ENCODE assay signal across 12 mouse cellular contexts in genomic region chr7:24534301-24534700, GRCm38 (mm10). TPM values are rescaled to one million over a fixed set of nuclear protein-coding genes. Genes with fewer than 3 reads are reported as not detected.
A peak's percentile ranks its signal among the peaks of the same experiment; 100 is the strongest.
DNase-seq lines count a peak whose midpoint lies in the region; ATAC-seq and TF ChIP-seq lines count a peak whose summit lies in the region.
"Had no signal": no experiment of that assay in that cellular context is flagged by ENCODE, and none has a peak within 500 bp of the region (broad histone marks: within the 10 kb centered on the region; RNA-seq: fewer than 3 reads in every experiment).

No protein-coding gene starts in this region.

- no peak for ATAC-seq in heart, embryonic 11.5 days (replicated peaks; ENCODE audit: insufficient number of reproducible peaks, low FRiP score, low TSS enrichment)
- no peak for ATAC-seq in embryonic facial prominence, embryonic 13.5 days (ENCODE audit: insufficient number of reproducible peaks, insufficient read depth, low FRiP score, low TSS enrichment, low read depth)
- no peak for ATAC-seq in limb, embryonic 13.5 days (ENCODE audit: low FRiP score, low read depth)

- TF ChIP-seq CTCF in E14TG2a.4 (conservative IDR thresholded peaks at IDR 0.05; ENCODE audit: low read length), result no peak

- H3K4me3 ChIP-seq in heart, embryonic 11.5 days (ENCODE audit: low read depth, low read length), result peak overlapping the region; percentile 23; the same call in 1 of the 2 replicates
- peak overlapping the region; percentile 85 for H3K4me3 ChIP-seq in E14TG2a.4 (replicated peaks; ENCODE audit: low read length)
- peak overlapping the region; percentile 3; the same call in 1 of the 2 replicates for H3K4me3 ChIP-seq in embryonic facial prominence, embryonic 13.5 days
- H3K4me3 ChIP-seq in limb, embryonic 13.5 days, result peak overlapping the region; percentile 14; the same call in 1 of the 2 replicates
- H3K4me3 ChIP-seq: stomach, embryonic 15.5 days had no signal

- 25% methylated on average over 19 of the region's 19 CpGs for WGBS in heart, embryonic 11.5 days (ENCODE audit: insufficient replicate concordance)
- WGBS in embryonic facial prominence, embryonic 13.5 days, result 38% methylated on average over 19 of the region's 19 CpGs
- WGBS in limb, embryonic 13.5 days, result 29% methylated on average over 19 of the region's 19 CpGs

- H3K27ac ChIP-seq in heart, embryonic 11.5 days (ENCODE audit: low read depth, low read length), result no peak overlapping the region
- no peak overlapping the region for H3K27ac ChIP-seq in embryonic facial prominence, embryonic 13.5 days
- H3K27ac ChIP-seq in limb, embryonic 13.5 days, result no peak overlapping the region
- H3K27ac ChIP-seq: liver, embryonic 14.5 days; stomach, embryonic 15.5 days had no signal

- H3K27me3 ChIP-seq in heart, embryonic 11.5 days (ENCODE audit: control insufficient read depth, insufficient read depth, low read length), result peaks cover 15% of the 10 kb centered on the region
- H3K27me3 ChIP-seq in E14TG2a.4 (ENCODE audit: insufficient read depth, low read length), result peaks cover 22% of the 10 kb centered on the region
- peaks cover 11% of the 10 kb centered on the region for H3K27me3 ChIP-seq in embryonic facial prominence, embryonic 13.5 days
- H3K27me3 ChIP-seq in limb, embryonic 13.5 days, result peaks cover 15% of the 10 kb centered on the region
- H3K27me3 ChIP-seq: stomach, embryonic 15.5 days had no signal

- no peak overlapping the region for H3K9ac ChIP-seq in heart, embryonic 11.5 days (ENCODE audit: low read depth, low read length)
- peak overlapping the region; percentile 40; the same call in 1 of the 2 replicates for H3K9ac ChIP-seq in embryonic facial prominence, embryonic 13.5 days
- H3K9ac ChIP-seq in limb, embryonic 13.5 days, result peak overlapping the region; percentile 43
- H3K9ac ChIP-seq: liver, embryonic 14.5 days; stomach, embryonic 15.5 days had no signal

- DNase-seq in heart, postnatal 25 days (ENCODE audit: low spot score), result no peak
- DNase-seq in gastrocnemius, postnatal 4 days (ENCODE audit: low spot score in 2 of 2), result no peak
- DNase-seq in Muller cell, postnatal 12 days (ENCODE audit: inconsistent ontology term), result no peak
- no peak for DNase-seq in cerebellum, adult 9-10 months
- DNase-seq: gastrocnemius, postnatal 14 days had no signal

- H3K9me3 ChIP-seq in heart, embryonic 11.5 days (replicated peaks; ENCODE audit: control insufficient read depth, low read length), result no peaks in the 10 kb centered on the region
- H3K9me3 ChIP-seq in E14TG2a.4 (ENCODE audit: low read length), result peaks cover 6% of the 10 kb centered on the region
- H3K9me3 ChIP-seq in embryonic facial prominence, embryonic 13.5 days, result peaks cover 4% of the 10 kb centered on the region; the same call in 1 of the 2 replicates
- H3K9me3 ChIP-seq in limb, embryonic 13.5 days, result 0 out of 2 replicates have a peak, but pooled peaks cover 3% of the 10 kb centered on the region
- H3K9me3 ChIP-seq: stomach, embryonic 15.5 days had no signal

- peaks cover 24% of the 10 kb centered on the region for H3K4me1 ChIP-seq in heart, embryonic 11.5 days (ENCODE audit: control insufficient read depth, insufficient read depth, low read length)
- peaks cover 65% of the 10 kb centered on the region for H3K4me1 ChIP-seq in E14TG2a.4 (replicated peaks; ENCODE audit: low read depth, low read length)
- H3K4me1 ChIP-seq in embryonic facial prominence, embryonic 13.5 days, result peaks cover 28% of the 10 kb centered on the region
- peaks cover 37% of the 10 kb centered on the region for H3K4me1 ChIP-seq in limb, embryonic 13.5 days

- intact Hi-C loops in heart, postnatal 25 days (cut with DNase I), result loop anchor here (5.0 kb wide), 1 partner anchor 128 kb away; no protein-coding TSS in a partner anchor

- H3K36me3 ChIP-seq in heart, embryonic 11.5 days (ENCODE audit: control insufficient read depth, insufficient read depth, low read length), result peaks cover 13% of the 10 kb centered on the region
- peaks cover 10% of the 10 kb centered on the region for H3K36me3 ChIP-seq in E14TG2a.4 (ENCODE audit: insufficient read depth, low read length)
- peaks cover 36% of the 10 kb centered on the region for H3K36me3 ChIP-seq in embryonic facial prominence, embryonic 13.5 days
- peaks cover 42% of the 10 kb centered on the region for H3K36me3 ChIP-seq in limb, embryonic 13.5 days

- H3K4me2 ChIP-seq in heart, embryonic 11.5 days, result peak overlapping the region; percentile 47
- H3K4me2 ChIP-seq in embryonic facial prominence, embryonic 13.5 days, result peak overlapping the region; percentile 30; the same call in 1 of the 2 replicates
- peak overlapping the region; percentile 31; the same call in 1 of the 2 replicates for H3K4me2 ChIP-seq in limb, embryonic 13.5 days (replicated peaks)
- H3K4me2 ChIP-seq: stomach, embryonic 15.5 days had no signal

RNA-seq across cellular contexts. Expression of gene Irgq, which starts 3.8 kb away (rescaled TPM):
- polyA plus RNA-seq in heart, embryonic 11.5 days (2014; fragmentation: Nextera tagmentation; extraction: Ambion mirVana), result 4.1 and 6.1 TPM in 2 replicates
- total RNA-seq in heart, postnatal 25 days (2021), result 10 to 100 TPM; 15.7 to 18.2 TPM
- 9.6 and 10.2 TPM in 2 replicates for polyA plus RNA-seq in embryonic facial prominence, embryonic 13.5 days (2015; fragmentation: Nextera tagmentation; extraction: Ambion mirVana)
- 6.8 and 8.1 TPM in 2 replicates for polyA plus RNA-seq in limb, embryonic 13.5 days (2015; fragmentation: Nextera tagmentation; extraction: Ambion mirVana)
- 10 to 100 TPM; 20.5 to 22.0 TPM for total RNA-seq in gastrocnemius, postnatal 4 days (2021)

RNA-seq across cellular contexts. Expression of gene Pinlyp, which starts 11.6 kb away (rescaled TPM):
- polyA plus RNA-seq in heart, embryonic 11.5 days (2014; fragmentation: Nextera tagmentation; extraction: Ambion mirVana), result not detected in 2 replicates
- total RNA-seq in heart, postnatal 25 days (2021), result not detected
- polyA plus RNA-seq in embryonic facial prominence, embryonic 13.5 days (2015; fragmentation: Nextera tagmentation; extraction: Ambion mirVana), result 0.42 TPM in 1 of 2 replicates, not detected in the other
- polyA plus RNA-seq in limb, embryonic 13.5 days (2015; fragmentation: Nextera tagmentation; extraction: Ambion mirVana), result not detected in 2 replicates
- total RNA-seq in gastrocnemius, postnatal 4 days (2021), result not detected
- total RNA-seq: gastrocnemius, postnatal 14 days; layer of hippocampus, postnatal 10 days had no signal
- polyA plus RNA-seq: liver, embryonic 14.5 days had no signal

RNA-seq across cellular contexts. Expression of gene Xrcc1, which starts 11.8 kb away (rescaled TPM):
- 69.8 and 76.6 TPM in 2 replicates for polyA plus RNA-seq in heart, embryonic 11.5 days (2014; fragmentation: Nextera tagmentation; extraction: Ambion mirVana)
- total RNA-seq in heart, postnatal 25 days (2021), result 10 to 100 TPM; 27.8 to 27.9 TPM
- 127 and 147 TPM in 2 replicates for polyA plus RNA-seq in embryonic facial prominence, embryonic 13.5 days (2015; fragmentation: Nextera tagmentation; extraction: Ambion mirVana)
- polyA plus RNA-seq in limb, embryonic 13.5 days (2015; fragmentation: Nextera tagmentation; extraction: Ambion mirVana), result 125 and 131 TPM in 2 replicates
- 10 to 100 TPM; 44.4 to 45.2 TPM for total RNA-seq in gastrocnemius, postnatal 4 days (2021)

RNA-seq across cellular contexts. Expression of gene AC161166.1, which starts 22.0 kb away (rescaled TPM):
- polyA plus RNA-seq in heart, embryonic 11.5 days (2014; fragmentation: Nextera tagmentation; extraction: Ambion mirVana), result 0.25 and 0.57 TPM in 2 replicates
- total RNA-seq in heart, postnatal 25 days (2021), result not detected
- 0.53 and 0.89 TPM in 2 replicates for polyA plus RNA-seq in embryonic facial prominence, embryonic 13.5 days (2015; fragmentation: Nextera tagmentation; extraction: Ambion mirVana)
- 0.42 and 0.66 TPM in 2 replicates for polyA plus RNA-seq in limb, embryonic 13.5 days (2015; fragmentation: Nextera tagmentation; extraction: Ambion mirVana)
- not detected for total RNA-seq in gastrocnemius, postnatal 4 days (2021)
- total RNA-seq: gastrocnemius, postnatal 14 days; layer of hippocampus, postnatal 10 days had no signal
- polyA plus RNA-seq: liver, embryonic 14.5 days had no signal

RNA-seq across cellular contexts. Expression of gene Zfp428, which starts 27.5 kb away (rescaled TPM):
- 22.6 and 26.0 TPM in 2 replicates for polyA plus RNA-seq in heart, embryonic 11.5 days (2014; fragmentation: Nextera tagmentation; extraction: Ambion mirVana)
- total RNA-seq in heart, postnatal 25 days (2021), result 10 to 100 TPM; 15.1 to 15.6 TPM
- 95.8 and 96.3 TPM in 2 replicates for polyA plus RNA-seq in embryonic facial prominence, embryonic 13.5 days (2015; fragmentation: Nextera tagmentation; extraction: Ambion mirVana)
- polyA plus RNA-seq in limb, embryonic 13.5 days (2015; fragmentation: Nextera tagmentation; extraction: Ambion mirVana), result 64.2 and 68.3 TPM in 2 replicates
- 10 to 100 TPM; 12.6 to 15.9 TPM for total RNA-seq in gastrocnemius, postnatal 4 days (2021)

Comparison
In these comparisons a context has a peak if more than half of its experiments do, and no peak if none do; other contexts are left out.
1. H3K4me3 ChIP-seq: peak in every context shown above with its lines; median percentile 85 in E14TG2a.4; 23 in heart, embryonic 11.5 days; 14 in limb, embryonic 13.5 days; 3 in embryonic facial prominence, embryonic 13.5 days.